Mouse (Mus musculus) E14TG2a.4 (cell line): ENCODE measurements at regions not wholly inside any gene's neighbourhood (a gene's known extent, or its start where the extent isn't known, plus 50 kb on each side); places are given as distances from the start of the nearest gene placed in this dataset.

Source experiments
- CTCF ChIP-seq: conservative IDR thresholded peaks from 2 replicates; pipeline ENCODE4 v1.5.1; 2014; ENCODE audit warnings: low read length
- NANOG ChIP-seq: IDR thresholded peaks from 2 replicates; pipeline ENCODE4 v1.6.1; 2014; ENCODE audit warnings: borderline replicate concordance, low read length, mixed read lengths
- POU5F1 ChIP-seq: IDR thresholded peaks from 2 replicates; pipeline ENCODE4 v1.6.1; 2014; ENCODE audit warnings: low read length, borderline replicate concordance

DNA sequence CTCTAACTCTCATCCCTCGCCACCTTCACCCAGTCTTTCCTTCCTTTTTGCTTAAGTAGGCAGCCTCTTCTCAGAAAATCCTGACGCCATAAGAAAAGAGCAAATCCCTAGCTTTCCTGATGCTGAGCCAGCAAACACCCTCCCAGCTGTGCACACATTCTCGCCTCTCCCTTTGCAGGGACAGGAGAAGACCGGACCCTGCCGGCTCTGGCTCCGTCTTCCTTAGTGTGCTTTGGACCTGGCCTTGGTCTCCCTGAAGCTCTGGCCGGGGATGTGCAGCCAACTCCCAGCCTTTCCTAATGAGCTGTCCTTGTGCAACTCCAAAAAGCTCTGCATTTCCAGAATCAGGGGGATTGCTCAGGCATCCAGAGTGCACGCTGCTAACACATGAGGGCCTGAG, 191.5 kb upstream of the Rgma start:
- TF ChIP-seq CTCF: no peak
- TF ChIP-seq POU5F1: no peak
- TF ChIP-seq NANOG: no peak
